Mouse (Mus musculus): ENCODE results near the gene D7Ertd443e. TPM values are rescaled to one million over a fixed set of nuclear protein-coding genes. Genes with fewer than 3 reads are reported as not detected.
A peak's percentile ranks its signal among the peaks of the same experiment; 100 is the strongest.

D7Ertd443e gene
- polyA plus RNA-seq, 1 experiment from 2014 or later: 0.27 TPM

GRCm38 (mm10) chr7:134369241-134369640 lies 16.2 kb downstream of the D7Ertd443e start:
- H3K9ac ChIP-seq: no peak overlapping the region
- no peak for ATAC-seq (replicated peaks)
- H3K4me2 ChIP-seq: no peak overlapping the region
- H3K27me3 ChIP-seq (replicated peaks): no peaks in the 10 kb centered on the region
- no peaks in the 10 kb centered on the region for H3K36me3 ChIP-seq (replicated peaks)
- no peaks in the 10 kb centered on the region for H3K4me1 ChIP-seq
- no peak overlapping the region for H3K27ac ChIP-seq
- H3K4me3 ChIP-seq: no peak overlapping the region
- H3K9me3 ChIP-seq: no peaks in the 10 kb centered on the region
- 78% methylated on average over 4 of the region's 4 CpGs for WGBS

GRCm38 (mm10) chr7:134362257-134362870 lies 23.1 kb downstream of the D7Ertd443e start:
- WGBS: 33% methylated on average over 7 of the region's 7 CpGs
- no peak overlapping the region for H3K27ac ChIP-seq
- H3K4me3 ChIP-seq: no peak overlapping the region
- no peak for ATAC-seq (replicated peaks)
- H3K4me1 ChIP-seq: no peaks in the 10 kb centered on the region
- H3K36me3 ChIP-seq (replicated peaks): no peaks in the 10 kb centered on the region
- no peak overlapping the region for H3K9ac ChIP-seq
- no peaks in the 10 kb centered on the region for H3K27me3 ChIP-seq (replicated peaks)
- no peaks in the 10 kb centered on the region for H3K9me3 ChIP-seq
- H3K4me2 ChIP-seq: no peak overlapping the region

- WGBS: 36% methylated on average over 6 of the region's 6 CpGs
- 0 out of 2 replicates have a peak, but pooled peaks have one; percentile 56 for ATAC-seq (replicated peaks)
- no peak overlapping the region for H3K9ac ChIP-seq
Observed at GRCm38 (mm10) chr7:134348825-134349224, 36.6 kb downstream of the D7Ertd443e start.

GRCm38 (mm10) chr7:134342202-134342601 lies 43.3 kb downstream of the D7Ertd443e start:
- H3K4me3 ChIP-seq: no peak overlapping the region
- no peaks in the 10 kb centered on the region for H3K36me3 ChIP-seq (replicated peaks)
- 85% methylated on average over 2 of the region's 2 CpGs for WGBS
- H3K4me1 ChIP-seq: no peaks in the 10 kb centered on the region
- H3K9ac ChIP-seq: no peak overlapping the region
- H3K27me3 ChIP-seq (replicated peaks): 0 out of 2 replicates have a peak, but pooled peaks cover 2% of the 10 kb centered on the region
- H3K27ac ChIP-seq: no peak overlapping the region
- no peak overlapping the region for H3K4me2 ChIP-seq
- no peak for ATAC-seq (replicated peaks)
- H3K9me3 ChIP-seq: no peaks in the 10 kb centered on the region

More at GRCm38 (mm10) chr7:134348825-134349224, 36.6 kb downstream of the D7Ertd443e start:
- 0 out of 2 replicates have a peak, but pooled peaks cover 2% of the 10 kb centered on the region for H3K27me3 ChIP-seq (replicated peaks)
- H3K4me3 ChIP-seq: no peak overlapping the region
- no peaks in the 10 kb centered on the region for H3K36me3 ChIP-seq (replicated peaks)
- H3K4me2 ChIP-seq: no peak overlapping the region
- no peaks in the 10 kb centered on the region for H3K9me3 ChIP-seq
- no peak overlapping the region for H3K27ac ChIP-seq
- H3K4me1 ChIP-seq: no peaks in the 10 kb centered on the region

- no peak overlapping the region for H3K4me3 ChIP-seq
- no peak overlapping the region for H3K9ac ChIP-seq
- H3K27ac ChIP-seq: no peak overlapping the region
- no peaks in the 10 kb centered on the region for H3K4me1 ChIP-seq
- H3K36me3 ChIP-seq (replicated peaks): no peaks in the 10 kb centered on the region
- no peak overlapping the region for H3K4me2 ChIP-seq
- no peaks in the 10 kb centered on the region for H3K9me3 ChIP-seq
- WGBS: 91% methylated on average over 3 of the region's 3 CpGs
- H3K27me3 ChIP-seq (replicated peaks): no peaks in the 10 kb centered on the region
- no peak for ATAC-seq (replicated peaks)
Observed at GRCm38 (mm10) chr7:134335951-134336350, 49.5 kb downstream of the D7Ertd443e start.

GRCm38 (mm10) chr7:134320979-134321378 lies 64.5 kb downstream of the D7Ertd443e start:
- Histone ChIP-seq H3K4me3 (no peak overlapping the region), H3K9me3 (no peaks in the 10 kb centered on the region), H3K9ac (no peak overlapping the region), H3K27me3 (replicated peaks) (no peaks in the 10 kb centered on the region; the same call in 1 of the 2 replicates), H3K36me3 (replicated peaks) (no peaks in the 10 kb centered on the region), H3K4me1 (0 out of 2 replicates have a peak, but pooled peaks cover 4% of the 10 kb centered on the region), H3K4me2 (no peak overlapping the region), H3K27ac (no peak overlapping the region)
- WGBS: 30% methylated on average over 10 of the region's 10 CpGs
- no peak for ATAC-seq (replicated peaks)

GRCm38 (mm10) chr7:134302084-134302483 lies 83.4 kb downstream of the D7Ertd443e start:
- H3K27ac ChIP-seq: no peak overlapping the region

GRCm38 (mm10) chr7:134301285-134301684 lies 84.2 kb downstream of the D7Ertd443e start:
- H3K4me3 ChIP-seq: no peak overlapping the region
- H3K4me1 ChIP-seq: no peaks in the 10 kb centered on the region
- H3K9me3 ChIP-seq: no peaks in the 10 kb centered on the region
- no peaks in the 10 kb centered on the region for H3K36me3 ChIP-seq (replicated peaks)
- no peak for ATAC-seq (replicated peaks)
- H3K27me3 ChIP-seq (replicated peaks): no peaks in the 10 kb centered on the region
- no peak overlapping the region for H3K9ac ChIP-seq
- H3K27ac ChIP-seq: no peak overlapping the region
- 50% methylated on average over 8 of the region's 8 CpGs for WGBS
- H3K4me2 ChIP-seq: no peak overlapping the region

More at GRCm38 (mm10) chr7:134302084-134302483, 83.4 kb downstream of the D7Ertd443e start:
- ATAC-seq (replicated peaks): no peak
- Histone ChIP-seq H3K4me1 (no peaks in the 10 kb centered on the region), H3K27me3 (replicated peaks) (no peaks in the 10 kb centered on the region), H3K9ac (no peak overlapping the region), H3K9me3 (no peaks in the 10 kb centered on the region), H3K4me2 (no peak overlapping the region), H3K4me3 (no peak overlapping the region), H3K36me3 (replicated peaks) (no peaks in the 10 kb centered on the region)
- 89% methylated on average over 3 of the region's 3 CpGs for WGBS

GRCm38 (mm10) chr7:134292750-134293149 lies 92.7 kb downstream of the D7Ertd443e start:
- ATAC-seq (replicated peaks): no peak
- no peak overlapping the region for H3K4me3 ChIP-seq
- 0 out of 2 replicates have a peak, but pooled peaks cover 3% of the 10 kb centered on the region for H3K9me3 ChIP-seq
- no peak overlapping the region for H3K4me2 ChIP-seq
- WGBS: 91% methylated on average over 3 of the region's 3 CpGs
- H3K27me3 ChIP-seq (replicated peaks): no peaks in the 10 kb centered on the region
- no peaks in the 10 kb centered on the region for H3K36me3 ChIP-seq (replicated peaks)
- H3K27ac ChIP-seq: no peak overlapping the region
- no peaks in the 10 kb centered on the region for H3K4me1 ChIP-seq
- H3K9ac ChIP-seq: no peak overlapping the region

- no peaks in the 10 kb centered on the region for H3K36me3 ChIP-seq (replicated peaks)
- H3K27ac ChIP-seq: no peak overlapping the region
- H3K4me2 ChIP-seq: no peak overlapping the region
- 82% methylated on average over 7 of the region's 7 CpGs for WGBS
- ATAC-seq (replicated peaks): no peak
- no peaks in the 10 kb centered on the region for H3K27me3 ChIP-seq (replicated peaks)
- no peaks in the 10 kb centered on the region for H3K4me1 ChIP-seq
- H3K4me3 ChIP-seq: no peak overlapping the region
- no peak overlapping the region for H3K9ac ChIP-seq
- H3K9me3 ChIP-seq: 0 out of 2 replicates have a peak, but pooled peaks cover 3% of the 10 kb centered on the region
Observed at GRCm38 (mm10) chr7:134289611-134290301, 95.7 kb downstream of the D7Ertd443e start.

- Histone ChIP-seq H3K9me3 (0 out of 2 replicates have a peak, but pooled peaks cover 3% of the 10 kb centered on the region), H3K27ac (no peak overlapping the region), H3K4me3 (no peak overlapping the region), H3K36me3 (replicated peaks) (no peaks in the 10 kb centered on the region), H3K4me1 (no peaks in the 10 kb centered on the region), H3K4me2 (no peak overlapping the region), H3K9ac (no peak overlapping the region), H3K27me3 (replicated peaks) (no peaks in the 10 kb centered on the region)
- WGBS: 93% methylated on average over 5 of the region's 5 CpGs
- ATAC-seq (replicated peaks): no peak
Observed at GRCm38 (mm10) chr7:134289126-134289525, 96.3 kb downstream of the D7Ertd443e start.

GRCm38 (mm10) chr7:134287570-134288222 lies 97.8 kb downstream of the D7Ertd443e start:
- no peaks in the 10 kb centered on the region for H3K27me3 ChIP-seq (replicated peaks)
- no peaks in the 10 kb centered on the region for H3K36me3 ChIP-seq (replicated peaks)
- 86% methylated on average over 6 of the region's 6 CpGs for WGBS
- ATAC-seq (replicated peaks): no peak
- no peaks in the 10 kb centered on the region for H3K9me3 ChIP-seq
- no peak overlapping the region for H3K4me3 ChIP-seq
- no peak overlapping the region for H3K27ac ChIP-seq
- H3K4me1 ChIP-seq: no peaks in the 10 kb centered on the region
- H3K9ac ChIP-seq: no peak overlapping the region
- no peak overlapping the region for H3K4me2 ChIP-seq

Measured in midbrain, embryonic 15.5 days (tissue).